Mouse (Mus musculus): ENCODE results near the gene Akap5.

Gene Akap5

GRCm38 (mm10) chr12:76345759-76346455 lies 21.2 kb downstream of the Akap5 start:
- Histone ChIP-seq H3K27me3 (ENCODE audit: insufficient read depth, low read length) (no peaks in the 10 kb centered on the region), H3K4me1 (replicated peaks; ENCODE audit: low read depth, low read length) (peaks cover 16% of the 10 kb centered on the region), H3K9me3 (ENCODE audit: low read length) (no peaks in the 10 kb centered on the region), H3K36me3 (ENCODE audit: insufficient read depth, low read length) (peaks cover 27% of the 10 kb centered on the region), H3K4me3 (replicated peaks; ENCODE audit: low read length) (no peak overlapping the region)
- no peak for TF ChIP-seq NANOG (IDR thresholded peaks at IDR 0.05; ENCODE audit: borderline replicate concordance, low read length)
- TF ChIP-seq POU5F1 (IDR thresholded peaks at IDR 0.05; ENCODE audit: borderline replicate concordance, low read length), result no peak
- TF ChIP-seq CTCF (conservative IDR thresholded peaks at IDR 0.05; ENCODE audit: low read length), result no peak

GRCm38 (mm10) chr12:76349680-76350220 lies 25.1 kb downstream of the Akap5 start:
- no peak overlapping the region for H3K4me3 ChIP-seq (replicated peaks; ENCODE audit: low read length)
- peaks cover 47% of the 10 kb centered on the region for H3K36me3 ChIP-seq (ENCODE audit: insufficient read depth, low read length)
- H3K4me1 ChIP-seq (replicated peaks; ENCODE audit: low read depth, low read length), result peaks cover 20% of the 10 kb centered on the region
- TF ChIP-seq POU5F1 (IDR thresholded peaks at IDR 0.05; ENCODE audit: borderline replicate concordance, low read length) (no peak), NANOG (IDR thresholded peaks at IDR 0.05; ENCODE audit: borderline replicate concordance, low read length) (no peak), CTCF (conservative IDR thresholded peaks at IDR 0.05; ENCODE audit: low read length) (no peak)
- H3K27me3 ChIP-seq (ENCODE audit: insufficient read depth, low read length), result no peaks in the 10 kb centered on the region
- no peaks in the 10 kb centered on the region for H3K9me3 ChIP-seq (ENCODE audit: low read length)

- Histone ChIP-seq H3K4me1 (replicated peaks; ENCODE audit: low read depth, low read length) (peaks cover 35% of the 10 kb centered on the region), H3K4me3 (replicated peaks; ENCODE audit: low read length) (no peak overlapping the region), H3K36me3 (ENCODE audit: insufficient read depth, low read length) (peaks cover 11% of the 10 kb centered on the region), H3K27me3 (ENCODE audit: insufficient read depth, low read length) (no peaks in the 10 kb centered on the region), H3K9me3 (ENCODE audit: low read length) (no peaks in the 10 kb centered on the region)
- TF ChIP-seq NANOG (IDR thresholded peaks at IDR 0.05; ENCODE audit: borderline replicate concordance, low read length) (no peak), CTCF (conservative IDR thresholded peaks at IDR 0.05; ENCODE audit: low read length) (no peak), POU5F1 (IDR thresholded peaks at IDR 0.05; ENCODE audit: borderline replicate concordance, low read length) (no peak)
These were observed 36.2 kb downstream of the Akap5 start for GRCm38 (mm10) chr12:76360868-76361267.

- Histone ChIP-seq H3K27me3 (ENCODE audit: insufficient read depth, low read length) (no peaks in the 10 kb centered on the region), H3K36me3 (ENCODE audit: insufficient read depth, low read length) (peaks cover 15% of the 10 kb centered on the region; the same call in 1 of the 2 replicates), H3K4me1 (replicated peaks; ENCODE audit: low read depth, low read length) (peaks cover 42% of the 10 kb centered on the region), H3K4me3 (replicated peaks; ENCODE audit: low read length) (no peak overlapping the region), H3K9me3 (ENCODE audit: low read length) (no peaks in the 10 kb centered on the region)
- TF ChIP-seq NANOG (IDR thresholded peaks at IDR 0.05; ENCODE audit: borderline replicate concordance, low read length), result no peak
- TF ChIP-seq CTCF (conservative IDR thresholded peaks at IDR 0.05; ENCODE audit: low read length), result no peak
- no peak for TF ChIP-seq POU5F1 (IDR thresholded peaks at IDR 0.05; ENCODE audit: borderline replicate concordance, low read length)
These were observed 37.0 kb downstream of the Akap5 start for GRCm38 (mm10) chr12:76361405-76362302.

- Histone ChIP-seq H3K4me1 (replicated peaks; ENCODE audit: low read depth, low read length) (peaks cover 46% of the 10 kb centered on the region), H3K27me3 (ENCODE audit: insufficient read depth, low read length) (no peaks in the 10 kb centered on the region), H3K9me3 (ENCODE audit: low read length) (no peaks in the 10 kb centered on the region), H3K4me3 (replicated peaks; ENCODE audit: low read length) (no peak overlapping the region), H3K36me3 (ENCODE audit: insufficient read depth, low read length) (peaks cover 17% of the 10 kb centered on the region)
- no peak for TF ChIP-seq POU5F1 (IDR thresholded peaks at IDR 0.05; ENCODE audit: borderline replicate concordance, low read length)
- TF ChIP-seq NANOG (IDR thresholded peaks at IDR 0.05; ENCODE audit: borderline replicate concordance, low read length), result no peak
- no peak for TF ChIP-seq CTCF (conservative IDR thresholded peaks at IDR 0.05; ENCODE audit: low read length)
These were observed 37.6 kb downstream of the Akap5 start for GRCm38 (mm10) chr12:76362303-76362676.

GRCm38 (mm10) chr12:76366276-76366675 lies 41.6 kb downstream of the Akap5 start:
- Histone ChIP-seq H3K9me3 (ENCODE audit: low read length) (no peaks in the 10 kb centered on the region), H3K4me3 (replicated peaks; ENCODE audit: low read length) (no peak overlapping the region), H3K4me1 (replicated peaks; ENCODE audit: low read depth, low read length) (peaks cover 54% of the 10 kb centered on the region), H3K27me3 (ENCODE audit: insufficient read depth, low read length) (no peaks in the 10 kb centered on the region), H3K36me3 (ENCODE audit: insufficient read depth, low read length) (peaks cover 16% of the 10 kb centered on the region)
- TF ChIP-seq NANOG (IDR thresholded peaks at IDR 0.05; ENCODE audit: borderline replicate concordance, low read length) (no peak), CTCF (conservative IDR thresholded peaks at IDR 0.05; ENCODE audit: low read length) (no peak), POU5F1 (IDR thresholded peaks at IDR 0.05; ENCODE audit: borderline replicate concordance, low read length) (no peak)

GRCm38 (mm10) chr12:76367096-76367995 lies 42.7 kb downstream of the Akap5 start:
- Histone ChIP-seq H3K36me3 (ENCODE audit: insufficient read depth, low read length) (peaks cover 16% of the 10 kb centered on the region), H3K4me1 (replicated peaks; ENCODE audit: low read depth, low read length) (peaks cover 52% of the 10 kb centered on the region), H3K4me3 (replicated peaks; ENCODE audit: low read length) (peak overlapping the region; percentile 92), H3K9me3 (ENCODE audit: low read length) (no peaks in the 10 kb centered on the region), H3K27me3 (ENCODE audit: insufficient read depth, low read length) (no peaks in the 10 kb centered on the region)
- TF ChIP-seq CTCF (conservative IDR thresholded peaks at IDR 0.05; ENCODE audit: low read length), result no peak
- TF ChIP-seq NANOG (IDR thresholded peaks at IDR 0.05; ENCODE audit: borderline replicate concordance, low read length), result no peak
- TF ChIP-seq POU5F1 (IDR thresholded peaks at IDR 0.05; ENCODE audit: borderline replicate concordance, low read length), result no peak
